Mouse (Mus musculus) urinary bladder, postnatal 14 days (tissue): ENCODE data around the gene Ppid.
"Not testable (repeated sequence)": the region's sequence is repeated elsewhere in the genome, so short reads cannot be mapped to it uniquely, and the experiment has no call there.

Source experiments
- DNase-seq: peaks from one replicate; pipeline ENCODE4 v3.0.0; 2021; ENCODE audit warnings: low spot score

Gene Ppid

GRCm38 (mm10) chr3:79572399-79572798, 18.7 kb upstream of the Ppid start:
- DNase-seq, result no peak

- not testable (repeated sequence) for DNase-seq
These were observed 17.8 kb upstream of the Ppid start for GRCm38 (mm10) chr3:79573376-79573775.

- no peak for DNase-seq
These were observed 16.8 kb upstream of the Ppid start for GRCm38 (mm10) chr3:79574336-79574735.

GRCm38 (mm10) chr3:79575576-79576467, 15.3 kb upstream of the Ppid start:
- peak; percentile 32 for DNase-seq

- no peak for DNase-seq
These were observed 14.7 kb upstream of the Ppid start for GRCm38 (mm10) chr3:79576468-79576816.

GRCm38 (mm10) chr3:79576865-79577264, 14.3 kb upstream of the Ppid start:
- DNase-seq, result no peak

GRCm38 (mm10) chr3:79577606-79578005, 13.5 kb upstream of the Ppid start:
- no peak for DNase-seq

GRCm38 (mm10) chr3:79578164-79578563, 13.0 kb upstream of the Ppid start:
- DNase-seq, result no peak

GRCm38 (mm10) chr3:79579891-79580575, 11.1 kb upstream of the Ppid start:
- DNase-seq, result no peak

- DNase-seq, result peak; percentile 86
These were observed 4.3 kb upstream of the Ppid start for GRCm38 (mm10) chr3:79586804-79587203.

GRCm38 (mm10) chr3:79589671-79590070, 1.5 kb upstream of the Ppid start:
- DNase-seq, result no peak

- DNase-seq, result no peak
These were observed 790 bp downstream of the Ppid start for GRCm38 (mm10) chr3:79591793-79592471.

GRCm38 (mm10) chr3:79595468-79595867, 4.3 kb downstream of the Ppid start:
- no peak for DNase-seq

- no peak for DNase-seq
These were observed 18.7 kb downstream of the Ppid start for GRCm38 (mm10) chr3:79609886-79610285.

- DNase-seq, result no peak
These were observed 36.5 kb downstream of the Ppid start for GRCm38 (mm10) chr3:79627484-79628181.

GRCm38 (mm10) chr3:79628182-79628560, 37.0 kb downstream of the Ppid start:
- DNase-seq, result no peak

- peak; percentile 94 for DNase-seq
These were observed 37.6 kb downstream of the Ppid start, which contains the start of gene 4930579G24Rik for GRCm38 (mm10) chr3:79628561-79629415. 4930579G24Rik (plus strand) TSS chr3:79629079.

GRCm38 (mm10) chr3:79629416-79629730, 38.2 kb downstream of the Ppid start, which contains the start of gene Etfdh:
Etfdh (minus strand) TSS chr3:79629500.
- DNase-seq, result peak; percentile 61

- no peak for DNase-seq
These were observed 61.0 kb downstream of the Ppid start for GRCm38 (mm10) chr3:79652129-79652528.
